Mouse (Mus musculus): ENCODE measurements around the gene Iqgap3. TPM values are rescaled to one million over a fixed set of nuclear protein-coding genes. Genes with fewer than 3 reads are reported as not detected.
A peak's percentile ranks its signal among the peaks of the same experiment; 100 is the strongest.

Gene Iqgap3
- 23.8 and 24.0 TPM in 2 replicates for polyA plus RNA-seq (2014; fragmentation: Nextera tagmentation; extraction: Ambion mirVana)

DNA sequence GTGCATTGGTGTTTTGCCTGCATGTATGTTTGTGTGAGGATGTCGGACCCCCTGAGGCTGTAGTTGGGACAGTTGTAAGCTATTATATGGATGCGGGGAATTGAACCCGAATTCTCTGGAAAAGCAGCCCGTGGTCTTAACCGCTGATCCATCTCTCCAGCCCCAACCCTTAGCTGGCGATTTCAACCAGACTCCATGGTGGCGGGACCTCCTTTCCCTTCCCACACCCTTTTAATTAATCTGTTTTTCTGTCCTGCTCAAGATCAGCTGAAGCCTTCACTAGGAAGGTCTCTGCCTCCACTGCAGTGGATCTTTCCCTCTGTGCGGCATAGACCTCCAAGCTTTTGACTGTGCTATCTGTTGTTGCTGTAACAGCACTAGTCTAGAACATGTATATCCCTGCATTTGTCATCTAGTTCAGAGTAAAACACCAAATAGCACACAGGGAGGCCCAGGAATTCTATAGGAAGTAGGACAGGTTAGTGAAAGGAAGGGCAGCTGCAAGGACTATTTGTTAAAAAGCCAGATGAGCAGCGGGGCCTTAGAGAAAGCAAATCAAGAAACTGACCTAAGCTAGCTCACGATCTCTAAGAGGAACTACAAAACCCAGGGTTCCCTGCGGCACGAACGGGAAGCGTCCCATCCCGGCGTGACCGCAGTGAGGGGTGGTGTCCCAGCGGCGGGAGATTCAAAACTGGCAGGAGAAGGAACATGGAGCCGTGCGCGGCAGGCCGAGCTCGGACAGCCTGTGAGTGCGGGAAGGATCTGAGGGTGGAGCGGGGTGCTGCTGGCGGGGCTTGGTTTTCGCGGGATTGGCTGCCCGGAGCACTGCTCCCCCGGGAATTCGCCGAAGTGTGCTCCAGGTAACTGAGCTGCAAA lies at the start of gene Iqgap3:
Gene Iqgap3, plus strand, starts transcription at position 627 of the 879 bp plus-strand sequence.
- H3K4me1 ChIP-seq (replicated peaks; ENCODE audit: control insufficient read depth, insufficient read depth, low read length), result peaks cover 10% of the 10 kb centered on the region; the same call in 1 of the 2 replicates
- H3K9ac ChIP-seq (ENCODE audit: low read length), result peak within 1 kb of the TSS; percentile 48
- peak within 1 kb of the TSS; percentile 49 for H3K4me3 ChIP-seq (ENCODE audit: low read depth, low read length)
- ATAC-seq (replicated peaks; ENCODE audit: low FRiP score, low TSS enrichment, low read depth) (peak; percentile 82), DNase-seq (ENCODE audit: low spot score) (peak; percentile 92)
- peak within 1 kb of the TSS; percentile 57 for H3K4me2 ChIP-seq (ENCODE audit: low read length)
- H3K36me3 ChIP-seq (ENCODE audit: control insufficient read depth, insufficient read depth, low read length), result peaks cover 16% of the 10 kb centered on the region
- no peaks in the 10 kb centered on the region for H3K27me3 ChIP-seq (replicated peaks; ENCODE audit: control insufficient read depth, insufficient read depth, low read length)
- no peak within 1 kb of the TSS for H3K27ac ChIP-seq (ENCODE audit: low read depth)
- no peaks in the 10 kb centered on the region for H3K9me3 ChIP-seq (ENCODE audit: control insufficient read depth, low read length)
- 19% methylated on average over 33 of the region's 33 CpGs for WGBS

DNA sequence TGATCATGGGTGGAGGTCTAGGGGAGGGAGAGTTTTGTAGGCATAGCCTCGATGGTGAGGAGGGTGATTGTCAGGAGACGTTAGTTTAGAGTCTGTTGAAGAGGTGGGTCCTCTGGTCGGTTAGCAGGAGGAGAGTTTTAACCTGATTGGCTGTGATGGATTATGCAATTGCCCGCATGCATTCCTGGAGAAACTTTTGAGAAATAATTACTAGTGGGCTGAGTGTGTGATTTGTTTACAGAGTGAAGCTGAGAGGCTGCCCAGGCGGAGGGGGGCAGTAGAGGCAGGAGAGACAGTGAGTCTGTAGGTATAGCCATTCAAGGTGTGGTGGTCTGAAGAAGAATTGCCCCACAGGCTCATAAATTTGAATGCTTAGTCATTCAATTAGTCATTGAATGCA lies 48.3 kb upstream of the Iqgap3 start:
- Histone ChIP-seq H3K4me2 (ENCODE audit: low read length) (no peak overlapping the region), H3K27me3 (replicated peaks; ENCODE audit: control insufficient read depth, insufficient read depth, low read length) (peaks cover 40% of the 10 kb centered on the region), H3K4me1 (replicated peaks; ENCODE audit: control insufficient read depth, insufficient read depth, low read length) (no peaks in the 10 kb centered on the region), H3K36me3 (ENCODE audit: control insufficient read depth, insufficient read depth, low read length) (no peaks in the 10 kb centered on the region), H3K9ac (ENCODE audit: low read length) (no peak overlapping the region), H3K27ac (ENCODE audit: low read depth) (no peak overlapping the region), H3K4me3 (ENCODE audit: low read depth, low read length) (no peak overlapping the region), H3K9me3 (ENCODE audit: control insufficient read depth, low read length) (no peaks in the 10 kb centered on the region; the same call in 1 of the 2 replicates)
- DNase-seq (ENCODE audit: low spot score), result no peak
- no peak for ATAC-seq (replicated peaks; ENCODE audit: low FRiP score, low TSS enrichment, low read depth)
- WGBS, result 50% methylated on average over 5 of the region's 5 CpGs

DNA sequence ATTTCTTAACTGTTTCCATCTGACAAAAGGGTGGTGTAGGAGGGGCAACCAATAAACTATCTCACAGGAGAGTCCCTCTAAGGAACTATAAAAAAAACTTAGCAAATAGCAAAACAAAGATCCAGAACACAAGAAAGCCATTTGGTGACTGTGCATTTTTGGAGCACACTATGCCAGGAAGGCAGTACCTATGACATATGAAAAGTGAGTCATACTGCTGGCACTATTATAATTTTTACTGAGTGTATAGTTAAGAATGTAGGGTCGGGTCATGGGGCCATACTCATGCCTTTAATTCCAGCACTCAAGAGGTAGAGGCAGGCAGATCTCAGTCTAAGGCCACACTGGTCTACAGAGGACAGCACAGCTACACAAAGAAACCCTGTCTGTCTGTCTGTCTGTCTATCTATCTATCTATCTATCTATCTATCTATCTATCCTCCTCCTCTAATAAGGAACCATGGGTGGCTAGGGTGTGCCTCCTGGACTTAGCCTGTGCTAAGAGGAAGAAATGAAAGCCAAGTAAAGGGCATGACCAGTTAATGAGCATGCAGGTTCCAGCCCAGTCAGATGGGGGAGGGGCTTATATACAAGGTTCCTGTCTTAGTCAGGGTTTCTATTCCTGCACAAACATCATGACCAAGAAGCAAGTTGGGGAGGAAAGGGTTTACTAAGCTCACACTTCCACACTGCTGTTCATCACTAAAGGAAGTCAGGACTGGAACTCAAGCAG lies 46.0 kb upstream of the Iqgap3 start:
- DNase-seq (ENCODE audit: low spot score), result no peak
- Histone ChIP-seq H3K9ac (ENCODE audit: low read length) (no peak overlapping the region), H3K4me1 (replicated peaks; ENCODE audit: control insufficient read depth, insufficient read depth, low read length) (no peaks in the 10 kb centered on the region), H3K4me3 (ENCODE audit: low read depth, low read length) (no peak overlapping the region), H3K36me3 (ENCODE audit: control insufficient read depth, insufficient read depth, low read length) (no peaks in the 10 kb centered on the region), H3K27ac (ENCODE audit: low read depth) (no peak overlapping the region), H3K9me3 (ENCODE audit: control insufficient read depth, low read length) (no peaks in the 10 kb centered on the region), H3K4me2 (ENCODE audit: low read length) (no peak overlapping the region), H3K27me3 (replicated peaks; ENCODE audit: control insufficient read depth, insufficient read depth, low read length) (peaks cover 27% of the 10 kb centered on the region)
- ATAC-seq (replicated peaks; ENCODE audit: low FRiP score, low TSS enrichment, low read depth), result no peak
- 62% methylated on average over 1 of the region's 1 CpGs for WGBS

DNA sequence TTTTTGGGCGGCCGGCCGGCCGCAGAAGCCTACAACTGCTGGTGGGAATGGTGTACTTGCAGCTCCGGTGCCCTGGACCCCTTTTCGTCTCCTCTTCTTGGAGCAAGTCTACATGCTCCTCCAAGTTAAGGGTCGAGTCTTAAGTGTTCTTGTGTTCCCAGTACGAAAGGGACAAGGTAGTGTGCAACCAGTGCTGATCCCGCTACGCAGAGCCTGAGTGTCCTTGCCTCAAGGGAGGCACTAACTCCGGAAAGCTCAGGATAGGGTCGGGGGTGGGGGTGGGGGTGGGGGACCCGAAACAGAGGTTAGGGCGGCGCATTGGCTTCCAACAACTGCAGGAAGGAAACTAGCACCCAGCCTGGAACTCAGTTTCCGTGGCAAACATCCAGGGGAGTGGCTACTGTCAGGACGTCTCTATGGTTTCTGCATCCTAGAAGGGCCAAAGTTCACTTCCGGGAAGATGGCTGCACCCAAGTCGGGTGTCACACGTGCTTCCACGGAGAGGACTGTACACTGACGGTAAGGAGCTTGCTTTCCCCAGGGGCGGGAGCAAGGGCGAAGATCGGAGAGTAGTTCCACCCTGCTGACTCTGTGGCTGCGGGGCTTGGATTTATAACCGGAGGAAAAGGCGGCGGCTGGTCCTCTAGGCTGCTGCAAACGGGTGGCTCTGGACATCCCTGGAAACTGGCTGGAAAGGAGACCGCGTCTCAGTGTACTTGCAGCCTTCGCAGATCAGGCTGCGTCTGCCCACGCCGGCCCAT lies 38.9 kb upstream of the Iqgap3 start, which contains the start of gene Gpatch4:
Gene Gpatch4, plus strand, starts transcription at position 448 of the 761 bp plus-strand sequence.
- ATAC-seq (replicated peaks; ENCODE audit: low FRiP score, low TSS enrichment, low read depth), result peak; percentile 92
- Histone ChIP-seq H3K9me3 (ENCODE audit: control insufficient read depth, low read length) (no peaks in the 10 kb centered on the region), H3K4me3 (ENCODE audit: low read depth, low read length) (peak within 1 kb of the TSS; percentile 85), H3K27ac (ENCODE audit: low read depth) (peak within 1 kb of the TSS; percentile 30; the same call in 1 of the 2 replicates), H3K9ac (ENCODE audit: low read length) (peak within 1 kb of the TSS; percentile 55), H3K36me3 (ENCODE audit: control insufficient read depth, insufficient read depth, low read length) (peaks cover 4% of the 10 kb centered on the region), H3K4me2 (ENCODE audit: low read length) (peak within 1 kb of the TSS; percentile 75), H3K27me3 (replicated peaks; ENCODE audit: control insufficient read depth, insufficient read depth, low read length) (no peaks in the 10 kb centered on the region; the same call in 1 of the 2 replicates), H3K4me1 (replicated peaks; ENCODE audit: control insufficient read depth, insufficient read depth, low read length) (peaks cover 8% of the 10 kb centered on the region; the same call in 1 of the 2 replicates)
- peak; percentile 94 for DNase-seq (ENCODE audit: low spot score)
- WGBS, result 8% methylated on average over 36 of the region's 36 CpGs

DNA sequence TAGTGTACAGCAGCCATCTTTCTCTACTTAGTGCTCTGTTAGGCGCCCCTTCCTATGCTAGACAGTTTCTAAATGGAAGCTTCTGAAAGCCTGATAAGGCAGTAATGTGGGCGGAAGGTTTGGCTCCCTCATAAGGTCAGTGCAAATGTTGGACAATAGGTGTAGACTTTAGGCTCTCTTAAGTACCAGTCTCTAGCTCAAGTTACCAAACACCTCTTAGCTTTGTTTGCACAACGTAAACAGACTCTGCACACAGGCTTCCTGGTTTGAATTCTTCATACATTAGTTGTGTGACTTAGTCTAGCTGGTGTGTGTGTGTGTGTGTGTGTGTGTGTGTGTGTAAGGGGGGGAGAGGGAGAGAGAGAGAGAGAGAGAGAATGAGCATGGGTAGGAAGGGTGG lies 32.2 kb upstream of the Iqgap3 start:
- Histone ChIP-seq H3K4me1 (replicated peaks; ENCODE audit: control insufficient read depth, insufficient read depth, low read length) (no peaks in the 10 kb centered on the region), H3K9me3 (ENCODE audit: control insufficient read depth, low read length) (no peaks in the 10 kb centered on the region), H3K9ac (ENCODE audit: low read length) (no peak overlapping the region), H3K27me3 (replicated peaks; ENCODE audit: control insufficient read depth, insufficient read depth, low read length) (no peaks in the 10 kb centered on the region), H3K4me2 (ENCODE audit: low read length) (no peak overlapping the region), H3K4me3 (ENCODE audit: low read depth, low read length) (no peak overlapping the region), H3K27ac (ENCODE audit: low read depth) (no peak overlapping the region), H3K36me3 (ENCODE audit: control insufficient read depth, insufficient read depth, low read length) (peaks cover 44% of the 10 kb centered on the region)
- ATAC-seq (replicated peaks; ENCODE audit: low FRiP score, low TSS enrichment, low read depth), result no peak
- 70% methylated on average over 3 of the region's 3 CpGs for WGBS
- DNase-seq (ENCODE audit: low spot score), result no peak

DNA sequence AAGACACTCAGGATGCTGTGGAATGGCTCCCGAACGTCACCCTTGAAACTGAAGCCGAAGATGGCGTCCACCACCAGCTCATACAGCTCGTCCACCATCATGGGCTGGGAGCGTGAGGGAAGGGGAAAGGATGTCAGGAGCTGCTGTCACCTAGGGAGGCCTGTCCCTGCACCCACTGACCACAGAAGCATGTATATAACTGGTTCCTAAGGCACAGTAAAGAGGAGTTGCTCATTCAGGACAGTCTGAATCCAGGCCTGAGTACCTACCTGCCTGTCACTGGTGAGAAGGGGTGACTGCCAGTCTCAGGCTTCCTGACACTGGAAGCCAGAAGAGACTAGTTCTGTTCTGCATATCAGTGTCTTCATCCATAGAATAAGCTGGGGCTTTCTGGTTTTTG lies 24.7 kb upstream of the Iqgap3 start:
- Histone ChIP-seq H3K9me3 (ENCODE audit: control insufficient read depth, low read length) (no peaks in the 10 kb centered on the region), H3K4me2 (ENCODE audit: low read length) (peak overlapping the region; percentile 87; the same call in 1 of the 2 replicates), H3K4me1 (replicated peaks; ENCODE audit: control insufficient read depth, insufficient read depth, low read length) (peaks cover 8% of the 10 kb centered on the region; the same call in 1 of the 2 replicates), H3K4me3 (ENCODE audit: low read depth, low read length) (0 out of 2 replicates have a peak overlapping the region, but pooled peaks have one; percentile 96), H3K9ac (ENCODE audit: low read length) (peak overlapping the region; percentile 84), H3K27me3 (replicated peaks; ENCODE audit: control insufficient read depth, insufficient read depth, low read length) (no peaks in the 10 kb centered on the region), H3K27ac (ENCODE audit: low read depth) (no peak overlapping the region), H3K36me3 (ENCODE audit: control insufficient read depth, insufficient read depth, low read length) (peaks cover 49% of the 10 kb centered on the region)
- DNase-seq (ENCODE audit: low spot score) (no peak), ATAC-seq (replicated peaks; ENCODE audit: low FRiP score, low TSS enrichment, low read depth) (no peak)
- 92% methylated on average over 6 of the region's 6 CpGs for WGBS

DNA sequence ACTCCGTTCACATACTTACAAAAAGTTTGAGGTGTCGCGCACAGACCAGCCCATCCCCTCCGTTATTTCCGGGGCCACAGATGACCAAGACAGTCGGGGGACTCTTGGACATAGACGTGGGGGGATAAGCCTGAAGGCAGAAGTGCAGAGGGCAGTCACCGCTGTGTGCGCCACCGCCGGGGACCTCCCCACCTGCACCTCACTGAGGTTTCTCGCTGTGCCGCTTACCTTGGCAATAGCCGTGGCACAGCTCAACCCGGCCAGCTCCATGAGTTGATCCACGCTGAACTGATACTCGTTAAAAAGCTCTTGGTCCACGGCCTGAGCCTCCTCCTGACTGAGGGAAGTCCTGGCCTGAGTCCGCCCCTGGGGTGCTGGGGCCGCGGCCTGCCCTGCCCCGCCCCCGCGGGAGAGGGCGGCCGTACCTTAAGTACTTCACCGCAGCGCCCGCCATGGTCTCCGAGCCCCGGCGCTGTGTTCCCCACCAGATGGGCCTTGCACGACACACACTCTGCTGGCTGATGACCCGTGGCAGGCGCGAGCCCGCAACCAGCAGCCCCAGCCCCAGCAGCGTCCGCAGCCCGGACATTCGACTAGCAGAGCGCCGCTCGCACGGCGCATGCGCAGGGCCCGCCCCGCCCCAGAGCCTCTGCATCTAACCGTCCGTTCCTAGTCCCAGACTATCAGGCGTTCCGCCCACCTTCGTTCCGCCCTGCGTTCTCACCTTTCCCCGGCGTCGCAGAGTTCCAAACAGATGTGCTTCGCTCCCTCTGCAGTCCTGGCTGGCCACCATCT lies 23.7 kb upstream of the Iqgap3 start, which contains the start of gene Naxe:
Gene Naxe, minus strand, starts transcription at position 594 of the 795 bp plus-strand sequence.
- peak within 1 kb of the TSS; percentile 96 for H3K4me3 ChIP-seq (ENCODE audit: low read depth, low read length)
- peaks cover 8% of the 10 kb centered on the region; the same call in 1 of the 2 replicates for H3K4me1 ChIP-seq (replicated peaks; ENCODE audit: control insufficient read depth, insufficient read depth, low read length)
- ATAC-seq (replicated peaks; ENCODE audit: low FRiP score, low TSS enrichment, low read depth) (peak; percentile 95), DNase-seq (ENCODE audit: low spot score) (peak; percentile 94)
- peak within 1 kb of the TSS; percentile 27 for H3K27ac ChIP-seq (ENCODE audit: low read depth)
- peak within 1 kb of the TSS; percentile 87 for H3K4me2 ChIP-seq (ENCODE audit: low read length)
- H3K9me3 ChIP-seq (ENCODE audit: control insufficient read depth, low read length), result no peaks in the 10 kb centered on the region
- no peaks in the 10 kb centered on the region for H3K27me3 ChIP-seq (replicated peaks; ENCODE audit: control insufficient read depth, insufficient read depth, low read length)
- WGBS, result 1% methylated on average over 60 of the region's 60 CpGs
- H3K9ac ChIP-seq (ENCODE audit: low read length), result peak within 1 kb of the TSS; percentile 84
- H3K36me3 ChIP-seq (ENCODE audit: control insufficient read depth, insufficient read depth, low read length), result peaks cover 39% of the 10 kb centered on the region
